In the genomic region with DNA sequence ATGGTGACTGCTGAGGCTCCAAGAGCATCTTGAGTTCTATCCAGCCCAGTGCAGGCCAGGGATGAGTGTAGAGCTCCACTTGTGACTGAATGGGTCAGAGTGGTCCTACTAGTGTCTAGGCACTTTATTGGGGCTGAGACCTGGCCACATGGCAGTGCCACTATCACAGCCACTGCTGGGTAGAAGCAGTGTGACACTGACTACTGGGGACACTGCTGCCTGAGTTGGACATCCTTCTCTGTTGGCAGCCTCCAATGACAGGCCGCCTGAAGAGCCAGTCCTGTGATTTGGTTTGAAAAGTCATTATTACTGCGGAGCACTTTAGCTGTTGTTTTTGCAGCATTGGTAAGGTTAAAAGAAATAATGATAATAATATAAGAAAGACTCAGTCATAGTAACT, we compare ENCODE assay signal across 25 mouse cellular contexts. TPM values are rescaled to one million over a fixed set of nuclear protein-coding genes. Genes with fewer than 3 reads are reported as not detected.
DNase-seq lines count a peak whose midpoint lies in the region; ATAC-seq and TF ChIP-seq lines count a peak whose summit lies in the region.
"Had no signal": no experiment of that assay in that cellular context is flagged by ENCODE, and none has a peak within 500 bp of the region (broad histone marks: within the 10 kb centered on the region; RNA-seq: fewer than 3 reads in every experiment).

No protein-coding gene starts in this region.

- H3K27me3 ChIP-seq in cerebellum, adult 2 months (ENCODE audit: control insufficient read depth, insufficient read depth, low read length), result no peaks in the 10 kb centered on the region
- H3K27me3 ChIP-seq in hindbrain, embryonic 14.5 days (ENCODE audit: control insufficient read depth, insufficient read depth, low read length), result no peaks in the 10 kb centered on the region
- no peaks in the 10 kb centered on the region for H3K27me3 ChIP-seq in hindbrain, embryonic 16.5 days (replicated peaks; ENCODE audit: control insufficient read depth, insufficient read depth, low read length)
- no peaks in the 10 kb centered on the region for H3K27me3 ChIP-seq in forebrain, embryonic 16.5 days (replicated peaks; ENCODE audit: control insufficient read depth, insufficient read depth, low read length)
- no peaks in the 10 kb centered on the region for H3K27me3 ChIP-seq in midbrain, embryonic 16.5 days (ENCODE audit: control insufficient read depth, insufficient read depth, low read depth, low read length)
- H3K27me3 ChIP-seq: heart, embryonic 12.5 days; lung, embryonic 15.5 days had no signal

- no peak overlapping the region for H3K9ac ChIP-seq in hindbrain, embryonic 14.5 days
- H3K9ac ChIP-seq in hindbrain, embryonic 16.5 days (ENCODE audit: low read depth, low read length), result no peak overlapping the region
- H3K9ac ChIP-seq in forebrain, embryonic 16.5 days (replicated peaks; ENCODE audit: low read depth, low read length), result no peak overlapping the region
- no peak overlapping the region for H3K9ac ChIP-seq in midbrain, embryonic 16.5 days (ENCODE audit: low read depth, low read length)
- H3K9ac ChIP-seq: heart, embryonic 12.5 days; liver, embryonic 15.5 days; lung, embryonic 15.5 days had no signal

- H3K4me1 ChIP-seq in cerebellum, adult 2 months (ENCODE audit: control insufficient read depth, insufficient read depth, low read length), result peaks cover 17% of the 10 kb centered on the region
- peaks cover 46% of the 10 kb centered on the region for H3K4me1 ChIP-seq in hindbrain, embryonic 14.5 days (replicated peaks; ENCODE audit: control insufficient read depth, insufficient read depth, low read length)
- peaks cover 19% of the 10 kb centered on the region for H3K4me1 ChIP-seq in hindbrain, embryonic 16.5 days (ENCODE audit: control insufficient read depth, insufficient read depth, low read depth, low read length)
- peaks cover 52% of the 10 kb centered on the region for H3K4me1 ChIP-seq in forebrain, embryonic 16.5 days (replicated peaks; ENCODE audit: control insufficient read depth, insufficient read depth, low read length)
- H3K4me1 ChIP-seq in midbrain, embryonic 16.5 days (ENCODE audit: control insufficient read depth, insufficient read depth, low read length), result peaks cover 37% of the 10 kb centered on the region
- H3K4me1 ChIP-seq: heart, embryonic 12.5 days; limb, embryonic 10.5 days; liver, embryonic 15.5 days; lung, embryonic 15.5 days had no signal

- DNase-seq in cerebellum, adult 2 months, result no peak
- DNase-seq in cerebellum, postnatal 10 days, result no peak
- no peak for DNase-seq in hindbrain, embryonic 14.5 days (ENCODE audit: low spot score)
- DNase-seq in right cerebral cortex, postnatal 25 days, result no peak
- DNase-seq in lung, postnatal 4 days, result no peak
- DNase-seq: adrenal gland, adult 8-10 months; cerebellum, adult 11-12 months; gastrocnemius, postnatal 10 days; heart, postnatal 10 days; kidney, adult 18-20 months; liver; right cerebral cortex, adult 18-20 months; thymus, adult 2 months had no signal

- TF ChIP-seq POLR2A in cerebellum, adult 2 months (IDR thresholded peaks at IDR 0.05; ENCODE audit: borderline replicate concordance, insufficient read depth, low read length), result no peak

- no peaks in the 10 kb centered on the region for H3K9me3 ChIP-seq in hindbrain, embryonic 14.5 days (ENCODE audit: control insufficient read depth, low read length)
- no peaks in the 10 kb centered on the region for H3K9me3 ChIP-seq in hindbrain, embryonic 16.5 days (ENCODE audit: control insufficient read depth, low read length)
- H3K9me3 ChIP-seq in forebrain, embryonic 16.5 days (ENCODE audit: control insufficient read depth, low read length), result no peaks in the 10 kb centered on the region
- H3K9me3 ChIP-seq in midbrain, embryonic 16.5 days (replicated peaks; ENCODE audit: control insufficient read depth, low read length, poor library complexity, severe bottlenecking), result no peaks in the 10 kb centered on the region
- H3K9me3 ChIP-seq: heart, embryonic 12.5 days; hindbrain, embryonic 10.5 days; limb, embryonic 10.5 days; liver, embryonic 15.5 days; lung, embryonic 15.5 days had no signal

- no peak overlapping the region for H3K4me3 ChIP-seq in cerebellum, adult 2 months (replicated peaks; ENCODE audit: insufficient read depth, low read depth, low read length)
- H3K4me3 ChIP-seq in hindbrain, embryonic 14.5 days (replicated peaks; ENCODE audit: low read length), result no peak overlapping the region
- no peak overlapping the region for H3K4me3 ChIP-seq in hindbrain, embryonic 16.5 days (ENCODE audit: low read length)
- no peak overlapping the region for H3K4me3 ChIP-seq in forebrain, embryonic 16.5 days (replicated peaks; ENCODE audit: low read length)
- no peak overlapping the region for H3K4me3 ChIP-seq in midbrain, embryonic 16.5 days (ENCODE audit: low read depth, low read length)
- H3K4me3 ChIP-seq: heart, embryonic 12.5 days; hindbrain, embryonic 10.5 days; limb, embryonic 10.5 days; liver, embryonic 15.5 days; lung, embryonic 15.5 days had no signal

- no peak for TF ChIP-seq CTCF in cerebellum, adult 2 months (IDR thresholded peaks at IDR 0.05; ENCODE audit: borderline replicate concordance, insufficient read depth, low read depth, low read length)

- no peaks in the 10 kb centered on the region for H3K36me3 ChIP-seq in hindbrain, embryonic 14.5 days (replicated peaks; ENCODE audit: control insufficient read depth, insufficient read depth)
- H3K36me3 ChIP-seq in hindbrain, embryonic 16.5 days (ENCODE audit: control insufficient read depth, insufficient read depth, low read length), result no peaks in the 10 kb centered on the region
- H3K36me3 ChIP-seq in forebrain, embryonic 16.5 days (ENCODE audit: control insufficient read depth, insufficient read depth), result no peaks in the 10 kb centered on the region
- H3K36me3 ChIP-seq in midbrain, embryonic 16.5 days (ENCODE audit: control insufficient read depth, insufficient read depth, low read length), result no peaks in the 10 kb centered on the region
- H3K36me3 ChIP-seq: heart, embryonic 12.5 days; hindbrain, embryonic 10.5 days; limb, embryonic 10.5 days; liver, embryonic 15.5 days; lung, embryonic 15.5 days had no signal

- ATAC-seq in hindbrain, embryonic 14.5 days (ENCODE audit: low FRiP score), result no peak
- ATAC-seq in hindbrain, embryonic 16.5 days, result no peak
- ATAC-seq in forebrain, embryonic 16.5 days, result peak; percentile 68; the same call in 1 of the 2 replicates
- ATAC-seq in midbrain, embryonic 16.5 days, result peak; percentile 45; the same call in 1 of the 2 replicates
- ATAC-seq: activated CD4-positive, CD25-positive, alpha-beta regulatory T cell, adult 4 months; inflammation-experienced regulatory T-cells, adult 6 months had no signal

- WGBS in cerebellum, adult 2 months, result 16% methylated on average over 2 of the region's 2 CpGs
- 41% methylated on average over 2 of the region's 2 CpGs for WGBS in hindbrain, embryonic 14.5 days
- WGBS in hindbrain, embryonic 16.5 days, result 46% methylated on average over 2 of the region's 2 CpGs
- 37% methylated on average over 2 of the region's 2 CpGs for WGBS in forebrain, embryonic 16.5 days
- WGBS in midbrain, embryonic 16.5 days, result 32% methylated on average over 2 of the region's 2 CpGs

- peak overlapping the region; percentile 1; the same call in 1 of the 2 replicates for H3K4me2 ChIP-seq in hindbrain, embryonic 14.5 days (replicated peaks)
- no peak overlapping the region for H3K4me2 ChIP-seq in hindbrain, embryonic 16.5 days (ENCODE audit: low read length)
- 0 out of 2 replicates have a peak overlapping the region, but pooled peaks have one; percentile 2 for H3K4me2 ChIP-seq in forebrain, embryonic 16.5 days (ENCODE audit: low read length)
- peak overlapping the region; percentile 4; the same call in 1 of the 2 replicates for H3K4me2 ChIP-seq in midbrain, embryonic 16.5 days (ENCODE audit: low read length)
- H3K4me2 ChIP-seq: heart, embryonic 12.5 days; liver, embryonic 15.5 days; lung, embryonic 15.5 days had no signal

- H3K27ac ChIP-seq in cerebellum, adult 2 months (ENCODE audit: insufficient read depth, low read length), result 0 out of 2 replicates have a peak overlapping the region, but pooled peaks have one; percentile 5
- peak overlapping the region; percentile 6; the same call in 1 of the 2 replicates for H3K27ac ChIP-seq in hindbrain, embryonic 14.5 days
- H3K27ac ChIP-seq in hindbrain, embryonic 16.5 days (ENCODE audit: low read depth, low read length), result no peak overlapping the region
- no peak overlapping the region for H3K27ac ChIP-seq in forebrain, embryonic 16.5 days (ENCODE audit: low read length)
- no peak overlapping the region for H3K27ac ChIP-seq in midbrain, embryonic 16.5 days (ENCODE audit: low read length)
- H3K27ac ChIP-seq: hindbrain, embryonic 10.5 days; limb, embryonic 10.5 days; liver, embryonic 15.5 days; lung, embryonic 15.5 days; macrophage; stomach, postnatal 0 days had no signal

RNA-seq across cellular contexts. Expression of a gene that starts 10.1 kb away (rescaled TPM):
- 44.2 and 47.5 TPM in 2 replicates for polyA plus RNA-seq in cerebellum, adult 2 months (2012; rRNA removed)
- 16.1 and 18.1 TPM in 2 replicates for polyA plus RNA-seq in hindbrain, embryonic 14.5 days (2014; fragmentation: Nextera tagmentation; extraction: Ambion mirVana)
- 11.0 and 12.9 TPM in 2 replicates for polyA plus RNA-seq in hindbrain, embryonic 16.5 days (2015; fragmentation: Nextera tagmentation; extraction: Ambion mirVana)
- polyA plus RNA-seq in forebrain, embryonic 16.5 days (2015; fragmentation: Nextera tagmentation; extraction: Ambion mirVana), result 24.1 and 24.2 TPM in 2 replicates
- polyA plus RNA-seq in midbrain, embryonic 16.5 days (2015; fragmentation: Nextera tagmentation; extraction: Ambion mirVana), result 15.6 and 19.2 TPM in 2 replicates
- polyA plus RNA-seq: activated CD4-positive, CD25-positive, alpha-beta regulatory T cell, adult 4 months; inflammation-experienced regulatory T-cells, adult 6 months; limb, embryonic 10.5 days; liver, embryonic 15.5 days; macrophage had no signal

RNA-seq across cellular contexts. Expression of a gene that starts 58.4 kb away (rescaled TPM):
- polyA plus RNA-seq in cerebellum, adult 2 months (2012; rRNA removed), result 28.6 and 35.1 TPM in 2 replicates
- 102 and 108 TPM in 2 replicates for polyA plus RNA-seq in hindbrain, embryonic 14.5 days (2014; fragmentation: Nextera tagmentation; extraction: Ambion mirVana)
- 93.8 and 96.3 TPM in 2 replicates for polyA plus RNA-seq in hindbrain, embryonic 16.5 days (2015; fragmentation: Nextera tagmentation; extraction: Ambion mirVana)
- 46.8 and 64.1 TPM in 2 replicates for polyA plus RNA-seq in forebrain, embryonic 16.5 days (2015; fragmentation: Nextera tagmentation; extraction: Ambion mirVana)
- 103 and 111 TPM in 2 replicates for polyA plus RNA-seq in midbrain, embryonic 16.5 days (2015; fragmentation: Nextera tagmentation; extraction: Ambion mirVana)
- polyA plus RNA-seq: activated CD4-positive, CD25-positive, alpha-beta regulatory T cell, adult 4 months; macrophage had no signal

Comparison
In these comparisons a context has a peak if more than half of its experiments do, and no peak if none do; other contexts are left out.
1. H3K27ac ChIP-seq: peak in cerebellum, adult 2 months (single experiment) and hindbrain, embryonic 14.5 days (single experiment); none in hindbrain, embryonic 16.5 days (single experiment), forebrain, embryonic 16.5 days (single experiment) and midbrain, embryonic 16.5 days (single experiment).
2. ATAC-seq: peak in forebrain, embryonic 16.5 days (single experiment) and midbrain, embryonic 16.5 days (single experiment); none in hindbrain, embryonic 14.5 days (single experiment) and hindbrain, embryonic 16.5 days (single experiment).